Mouse (Mus musculus): ENCODE results near the gene Plxnc1.
A peak's percentile ranks its signal among the peaks of the same experiment; 100 is the strongest.

The Plxnc1 gene

GRCm38 (mm10) chr10:94944691-94945205 lies at the start of gene Plxnc1:
Gene Plxnc1 (minus strand): TSS chr10:94944835.
- peak; percentile 79 for DNase-seq (ENCODE audit: low spot score)

- DNase-seq (ENCODE audit: low spot score), result peak; percentile 84
Observed at GRCm38 (mm10) chr10:94992127-94992526, 47.5 kb upstream of the Plxnc1 start.

- DNase-seq (ENCODE audit: low spot score), result peak; percentile 85
Observed at GRCm38 (mm10) chr10:94991564-94992097, 47.0 kb upstream of the Plxnc1 start.

GRCm38 (mm10) chr10:94990768-94991563 lies 46.3 kb upstream of the Plxnc1 start:
- DNase-seq (ENCODE audit: low spot score), result peak; percentile 29

GRCm38 (mm10) chr10:94989321-94989720 lies 44.7 kb upstream of the Plxnc1 start:
- DNase-seq (ENCODE audit: low spot score), result no peak

- DNase-seq (ENCODE audit: low spot score), result no peak
Observed at GRCm38 (mm10) chr10:94985103-94985502, 40.5 kb upstream of the Plxnc1 start.

GRCm38 (mm10) chr10:94982528-94982927 lies 37.9 kb upstream of the Plxnc1 start:
- DNase-seq (ENCODE audit: low spot score), result no peak

GRCm38 (mm10) chr10:94981466-94982138 lies 37.0 kb upstream of the Plxnc1 start:
- no peak for DNase-seq (ENCODE audit: low spot score)

- DNase-seq (ENCODE audit: low spot score), result peak; percentile 7
Observed at GRCm38 (mm10) chr10:94978265-94978822, 33.7 kb upstream of the Plxnc1 start.

GRCm38 (mm10) chr10:94976329-94976728 lies 31.7 kb upstream of the Plxnc1 start:
- peak; percentile 54 for DNase-seq (ENCODE audit: low spot score)

- DNase-seq (ENCODE audit: low spot score), result no peak
Observed at GRCm38 (mm10) chr10:94975099-94975496, 30.5 kb upstream of the Plxnc1 start.

- no peak for DNase-seq (ENCODE audit: low spot score)
Observed at GRCm38 (mm10) chr10:94974345-94975098, 29.9 kb upstream of the Plxnc1 start.

- no peak for DNase-seq (ENCODE audit: low spot score)
Observed at GRCm38 (mm10) chr10:94971625-94972161, 27.1 kb upstream of the Plxnc1 start.

GRCm38 (mm10) chr10:94970221-94970620 lies 25.6 kb upstream of the Plxnc1 start:
- no peak for DNase-seq (ENCODE audit: low spot score)

- no peak for DNase-seq (ENCODE audit: low spot score)
Observed at GRCm38 (mm10) chr10:94967468-94967867, 22.8 kb upstream of the Plxnc1 start.

GRCm38 (mm10) chr10:94966789-94967188 lies 22.2 kb upstream of the Plxnc1 start:
- no peak for DNase-seq (ENCODE audit: low spot score)

- DNase-seq (ENCODE audit: low spot score), result no peak
Observed at GRCm38 (mm10) chr10:94965093-94965492, 20.5 kb upstream of the Plxnc1 start.

- no peak for DNase-seq (ENCODE audit: low spot score)
Observed at GRCm38 (mm10) chr10:94962005-94962404, 17.4 kb upstream of the Plxnc1 start.

- DNase-seq (ENCODE audit: low spot score), result no peak
Observed at GRCm38 (mm10) chr10:94961283-94961682, 16.6 kb upstream of the Plxnc1 start.

GRCm38 (mm10) chr10:94958311-94958710 lies 13.7 kb upstream of the Plxnc1 start:
- peak; percentile 87 for DNase-seq (ENCODE audit: low spot score)

- no peak for DNase-seq (ENCODE audit: low spot score)
Observed at GRCm38 (mm10) chr10:94957705-94958104, 13.1 kb upstream of the Plxnc1 start.
